Mouse (Mus musculus): ENCODE data around the gene Abca17.

Gene Abca17

GRCm38 (mm10) chr17:24346831-24347230 is 4.0 kb downstream of the Abca17 start:
- no peak for DNase-seq (ENCODE audit: low spot score)

- DNase-seq (ENCODE audit: low spot score) = no peak
Observed at GRCm38 (mm10) chr17:24344672-24345071, 6.2 kb downstream of the Abca17 start.

GRCm38 (mm10) chr17:24327656-24328055 is 23.2 kb downstream of the Abca17 start:
- no peak for DNase-seq (ENCODE audit: low spot score)

- no peak for DNase-seq (ENCODE audit: low spot score)
Observed at GRCm38 (mm10) chr17:24325051-24325450, 25.8 kb downstream of the Abca17 start.

GRCm38 (mm10) chr17:24320826-24321225 is 30.0 kb downstream of the Abca17 start:
- DNase-seq (ENCODE audit: low spot score) = no peak

GRCm38 (mm10) chr17:24307500-24307899 is 43.4 kb downstream of the Abca17 start:
- DNase-seq (ENCODE audit: low spot score) = no peak

GRCm38 (mm10) chr17:24300651-24301050 is 50.2 kb downstream of the Abca17 start:
- DNase-seq (ENCODE audit: low spot score) = no peak

- DNase-seq (ENCODE audit: low spot score) = no peak
Observed at GRCm38 (mm10) chr17:24289338-24289737, 61.5 kb downstream of the Abca17 start.

- DNase-seq (ENCODE audit: low spot score) = no peak
Observed at GRCm38 (mm10) chr17:24288477-24288876, 62.4 kb downstream of the Abca17 start.

- DNase-seq (ENCODE audit: low spot score) = no peak
Observed at GRCm38 (mm10) chr17:24285680-24286079, 65.2 kb downstream of the Abca17 start.

GRCm38 (mm10) chr17:24283266-24283818 is 67.5 kb downstream of the Abca17 start:
- no peak for DNase-seq (ENCODE audit: low spot score)

- DNase-seq (ENCODE audit: low spot score) = no peak
Observed at GRCm38 (mm10) chr17:24282637-24283036, 68.2 kb downstream of the Abca17 start.

- DNase-seq (ENCODE audit: low spot score) = no peak
Observed at GRCm38 (mm10) chr17:24279907-24280306, 71.0 kb downstream of the Abca17 start.

GRCm38 (mm10) chr17:24267133-24267532 is 83.7 kb downstream of the Abca17 start:
- no peak for DNase-seq (ENCODE audit: low spot score)

- DNase-seq (ENCODE audit: low spot score) = no peak
Observed at GRCm38 (mm10) chr17:24264766-24265165, 86.1 kb downstream of the Abca17 start.

- no peak for DNase-seq (ENCODE audit: low spot score)
Observed at GRCm38 (mm10) chr17:24260516-24260915, 90.4 kb downstream of the Abca17 start.

- no peak for DNase-seq (ENCODE audit: low spot score)
Observed at GRCm38 (mm10) chr17:24259702-24260101, 91.2 kb downstream of the Abca17 start.

- no peak for DNase-seq (ENCODE audit: low spot score)
Observed at GRCm38 (mm10) chr17:24258981-24259380, 91.9 kb downstream of the Abca17 start.

GRCm38 (mm10) chr17:24252329-24252728 is 98.5 kb downstream of the Abca17 start:
- DNase-seq (ENCODE audit: low spot score) = no peak

GRCm38 (mm10) chr17:24251320-24252069 is 99.4 kb downstream of the Abca17 start, which contains the start of gene Ccnf:
Ccnf (minus strand) TSS chr17:24251484.
- peak; percentile 77 for DNase-seq (ENCODE audit: low spot score)

GRCm38 (mm10) chr17:24250988-24251319 is 99.9 kb downstream of the Abca17 start:
- DNase-seq (ENCODE audit: low spot score) = no peak

GRCm38 (mm10) chr17:24248641-24249040 is 102.2 kb downstream of the Abca17 start:
- no peak for DNase-seq (ENCODE audit: low spot score)

GRCm38 (mm10) chr17:24244061-24244460 is 106.8 kb downstream of the Abca17 start:
- DNase-seq (ENCODE audit: low spot score) = no peak

Measured in urinary bladder, postnatal 10 days (tissue).